Mouse (Mus musculus) left cerebral cortex, adult 18-20 months (tissue): ENCODE measurements around the gene Asxl2. TPM values are rescaled to one million over a fixed set of nuclear protein-coding genes. Genes with fewer than 3 reads are reported as not detected.
"Not testable (repeated sequence)": the region's sequence is repeated elsewhere in the genome, so short reads cannot be mapped to it uniquely, and the experiment has no call there.

Experiments used
- DNase-seq, 2 experiments: peaks; one replicate each; pipeline ENCODE4 v3.0.0; 2021 to 2022; ENCODE audit warnings: low spot score in 2 of 2, mixed read lengths in 1 of 2
- total RNA-seq, 2 experiments: library from RNA; stranded (reverse); gene quantifications; 2 replicates each; pipeline ENCODE4 v1.2.3; 2021

The Asxl2 gene
- total RNA-seq, 2 experiments from 2014 or later, result 26.9 to 28.6 TPM

GRCm38 (mm10) chr12:3427067-3427889 lies 621 bp downstream of the Asxl2 start:
- peak; percentile 61 to 70 for DNase-seq

GRCm38 (mm10) chr12:3427891-3428775 lies 1.5 kb downstream of the Asxl2 start:
- DNase-seq, result no peak

- no peak for DNase-seq
These were observed 3.2 kb downstream of the Asxl2 start for GRCm38 (mm10) chr12:3429681-3430442.

GRCm38 (mm10) chr12:3430443-3430753 lies 3.7 kb downstream of the Asxl2 start:
- no peak for DNase-seq

GRCm38 (mm10) chr12:3430985-3431384 lies 4.3 kb downstream of the Asxl2 start:
- no peak for DNase-seq

GRCm38 (mm10) chr12:3433736-3434135 lies 7.1 kb downstream of the Asxl2 start:
- no peak for DNase-seq

GRCm38 (mm10) chr12:3436446-3436845 lies 9.8 kb downstream of the Asxl2 start:
- DNase-seq, result no peak

GRCm38 (mm10) chr12:3437815-3438214 lies 11.2 kb downstream of the Asxl2 start:
- DNase-seq, result no peak

- no peak for DNase-seq
These were observed 14.3 kb downstream of the Asxl2 start for GRCm38 (mm10) chr12:3440916-3441315.

- no peak for DNase-seq
These were observed 14.7 kb downstream of the Asxl2 start for GRCm38 (mm10) chr12:3441361-3441760.

GRCm38 (mm10) chr12:3453554-3453953 lies 26.9 kb downstream of the Asxl2 start:
- no peak for DNase-seq

- DNase-seq, result no peak
These were observed 36.4 kb downstream of the Asxl2 start for GRCm38 (mm10) chr12:3463087-3463486.

- DNase-seq, result no peak
These were observed 73.0 kb downstream of the Asxl2 start for GRCm38 (mm10) chr12:3499662-3500061.

GRCm38 (mm10) chr12:3500071-3500470 lies 73.4 kb downstream of the Asxl2 start:
- DNase-seq, result no peak

- DNase-seq, result peak in 1 of 2 experiments; percentile 17
These were observed 92.1 kb downstream of the Asxl2 start for GRCm38 (mm10) chr12:3518665-3519297.

GRCm38 (mm10) chr12:3521806-3522205 lies 95.1 kb downstream of the Asxl2 start:
- DNase-seq, result not testable (repeated sequence)

GRCm38 (mm10) chr12:3525536-3525935 lies 98.9 kb downstream of the Asxl2 start:
- DNase-seq, result no peak

GRCm38 (mm10) chr12:3535446-3535845 lies 108.8 kb downstream of the Asxl2 start:
- DNase-seq, result not testable (repeated sequence)

GRCm38 (mm10) chr12:3537616-3538015 lies 111.0 kb downstream of the Asxl2 start:
- DNase-seq, result no peak

- no peak for DNase-seq
These were observed 111.4 kb downstream of the Asxl2 start for GRCm38 (mm10) chr12:3538036-3538435.

GRCm38 (mm10) chr12:3539605-3540004 lies 112.9 kb downstream of the Asxl2 start:
- DNase-seq, result no peak
